Mouse (Mus musculus) myocyte (in vitro differentiated cells): ENCODE results near the gene Ankrd52. TPM values are rescaled to one million over a fixed set of nuclear protein-coding genes. Genes with fewer than 3 reads are reported as not detected.

ENCODE experiments used
- H3K27me3 ChIP-seq: one replicate; pipeline ENCODE4 v1.6.1; 2011; ENCODE audit not compliant: control insufficient read depth, insufficient read depth, insufficient read length
- H3K36me3 ChIP-seq: one replicate; pipeline ENCODE4 v1.6.1; 2011; ENCODE audit not compliant: control insufficient read depth, insufficient read depth
- H3K4me2 ChIP-seq: one replicate; pipeline ENCODE4 v1.6.1; 2011; ENCODE audit warnings: low read depth, control low read depth
- H3K4me3 ChIP-seq: one replicate; pipeline ENCODE4 v1.5.1; 2011; ENCODE audit warnings: mild to moderate bottlenecking, control low read depth, moderate library complexity
- H3K79me2 ChIP-seq: one replicate; pipeline ENCODE4 v1.6.1; 2011; ENCODE audit not compliant: control insufficient read depth, insufficient read depth
- H3ac ChIP-seq: one replicate; pipeline ENCODE4 v1.6.1; 2011; ENCODE audit not compliant: control insufficient read depth, insufficient read length
- CEBPB ChIP-seq: IDR thresholded peaks from 2 replicates; pipeline ENCODE4 v1.6.1; 2011; ENCODE audit warnings: mild to moderate bottlenecking, moderate library complexity; ENCODE audit not compliant: poor library complexity, insufficient read depth, severe bottlenecking
- E2F4 ChIP-seq: IDR thresholded peaks from one replicate; pipeline ENCODE4 v1.6.1; 2011; ENCODE audit warnings: mild to moderate bottlenecking, control low read depth, moderate library complexity; ENCODE audit not compliant: insufficient read depth
- MAX ChIP-seq: IDR thresholded peaks from one replicate; pipeline ENCODE4 v1.6.1; 2011; ENCODE audit warnings: low read depth, mild to moderate bottlenecking, control low read depth
- MYOD1 ChIP-seq, 3 experiments: IDR thresholded peaks; one replicate each; pipeline ENCODE4 v1.6.1; 2011; ENCODE audit warnings: control low read depth in 2 of 3, low read depth in 2 of 3, mild to moderate bottlenecking in 2 of 3, moderate library complexity in 1 of 3; ENCODE audit not compliant: insufficient read length in 2 of 3, control insufficient read depth in 1 of 3
- MYOG ChIP-seq, 3 experiments: IDR thresholded peaks; one replicate each; pipeline ENCODE4 v1.6.1; 2011; ENCODE audit warnings: control low read depth in 2 of 3, low read depth in 2 of 3, mild to moderate bottlenecking in 2 of 3; ENCODE audit not compliant: insufficient read length in 2 of 3, control insufficient read depth in 1 of 3, insufficient read depth in 1 of 3
- POLR2A ChIP-seq: IDR thresholded peaks from one replicate; pipeline ENCODE4 v1.6.1; 2011; ENCODE audit warnings: low read depth, mild to moderate bottlenecking, control low read depth, moderate library complexity; ENCODE audit not compliant: insufficient read length
- POLR2AphosphoS2 ChIP-seq: IDR thresholded peaks from one replicate; pipeline ENCODE4 v1.6.1; 2011; ENCODE audit warnings: low read depth, control low read depth; ENCODE audit not compliant: insufficient read length
- REST ChIP-seq: IDR thresholded peaks from one replicate; pipeline ENCODE4 v1.6.1; 2011; ENCODE audit warnings: mild to moderate bottlenecking, control low read depth, moderate library complexity; ENCODE audit not compliant: insufficient read depth, insufficient read length
- SRF ChIP-seq: IDR thresholded peaks from one replicate; pipeline ENCODE4 v1.6.1; 2011; ENCODE audit warnings: low read depth; ENCODE audit not compliant: control insufficient read depth, insufficient read length
- TCF12 ChIP-seq: IDR thresholded peaks from one replicate; pipeline ENCODE4 v1.6.1; 2011; ENCODE audit warnings: mild to moderate bottlenecking, control low read depth; ENCODE audit not compliant: poor library complexity, insufficient read depth, severe bottlenecking
- TCF3 ChIP-seq: IDR thresholded peaks from one replicate; pipeline ENCODE4 v1.6.1; 2011; ENCODE audit warnings: low read depth, control low read depth; ENCODE audit not compliant: insufficient read length
- USF1 ChIP-seq: IDR thresholded peaks from one replicate; pipeline ENCODE4 v1.6.1; 2011; ENCODE audit warnings: low read depth, mild to moderate bottlenecking, control low read depth, moderate library complexity
- polyA plus RNA-seq: library from polyadenylated mRNA; unstranded; fragments of >200 nt; fragmentation: generic; extraction: Trizol; gene quantifications from one replicate; pipeline ENCODE4 v1.2.1, GENCODE M21; 2012; ENCODE audit warnings: missing spikeins

The Ankrd52 gene
- polyA plus RNA-seq, 1 experiment = 30.8 TPM

- no peak for TF ChIP-seq SRF
- TF ChIP-seq E2F4 = no peak
- no peak for TF ChIP-seq TCF12
- TF ChIP-seq POLR2AphosphoS2 = no peak
- TF ChIP-seq POLR2A = no peak
- TF ChIP-seq USF1 = no peak
- no peak for TF ChIP-seq MYOD1 (IDR thresholded peaks at IDR 0.05; ENCODE audit: control insufficient read depth in 1 of 3, insufficient read length in 2 of 3, low read depth in 2 of 3)
- TF ChIP-seq REST = no peak
- TF ChIP-seq MAX = no peak
- H3K79me2 ChIP-seq = peaks cover 27% of the 10 kb centered on the region
- peak overlapping the region; percentile 92 for H3K4me2 ChIP-seq
- H3ac ChIP-seq = no peak overlapping the region
- H3K27me3 ChIP-seq = no peaks in the 10 kb centered on the region
- peak overlapping the region; percentile 56 for H3K4me3 ChIP-seq
- peaks cover 26% of the 10 kb centered on the region for H3K36me3 ChIP-seq
Observed at GRCm38 (mm10) chr10:128378462-128378861, 1.5 kb downstream of the Ankrd52 start.

- peak overlapping the region; percentile 92 for H3K4me2 ChIP-seq
Observed at GRCm38 (mm10) chr10:128379260-128379659, 2.3 kb downstream of the Ankrd52 start.

GRCm38 (mm10) chr10:128380565-128380964 is 3.6 kb downstream of the Ankrd52 start:
- Histone ChIP-seq H3K27me3 (no peaks in the 10 kb centered on the region), H3K4me2 (no peak overlapping the region), H3ac (no peak overlapping the region), H3K4me3 (no peak overlapping the region), H3K79me2 (peaks cover 27% of the 10 kb centered on the region), H3K36me3 (peaks cover 46% of the 10 kb centered on the region)
- TF ChIP-seq POLR2A (no peak), E2F4 (no peak), MAX (no peak)

More at GRCm38 (mm10) chr10:128379260-128379659, 2.3 kb downstream of the Ankrd52 start:
- no peaks in the 10 kb centered on the region for H3K27me3 ChIP-seq
- H3K79me2 ChIP-seq = peaks cover 27% of the 10 kb centered on the region
- TF ChIP-seq MYOG (IDR thresholded peaks at IDR 0.05; ENCODE audit: control insufficient read depth in 1 of 3, insufficient read depth in 1 of 3, insufficient read length in 2 of 3, low read depth in 2 of 3) (no peak), SRF (no peak)
- no peak overlapping the region for H3ac ChIP-seq
- H3K4me3 ChIP-seq = no peak overlapping the region
- H3K36me3 ChIP-seq = peaks cover 34% of the 10 kb centered on the region

DNA sequence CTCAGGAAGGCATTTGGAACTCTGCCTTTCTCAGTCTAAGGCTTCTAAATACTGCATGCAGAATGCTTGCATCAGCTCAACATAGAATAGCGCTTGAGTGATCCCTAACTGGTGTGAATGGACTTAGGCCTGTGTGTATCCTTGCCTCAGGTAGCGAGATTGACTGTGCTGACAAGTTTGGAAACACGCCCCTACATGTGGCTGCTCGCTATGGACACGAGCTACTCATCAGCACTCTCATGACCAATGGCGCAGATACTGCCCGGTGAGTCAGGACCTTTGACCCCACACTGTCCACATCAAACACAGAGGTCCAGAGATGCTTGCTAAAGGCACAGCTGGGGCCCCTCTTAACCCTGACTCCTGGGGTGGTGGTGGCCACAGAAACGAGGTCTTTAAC is 5.6 kb downstream of the Ankrd52 start:
- peaks cover 24% of the 10 kb centered on the region for H3K79me2 ChIP-seq
- H3K4me2 ChIP-seq = no peak overlapping the region
- peaks cover 60% of the 10 kb centered on the region for H3K36me3 ChIP-seq
- TF ChIP-seq TCF12 = no peak
- TF ChIP-seq USF1 = no peak
- TF ChIP-seq SRF = no peak
- no peak for TF ChIP-seq MAX
- no peak for TF ChIP-seq MYOG (IDR thresholded peaks at IDR 0.05; ENCODE audit: control insufficient read depth in 1 of 3, insufficient read depth in 1 of 3, insufficient read length in 2 of 3, low read depth in 2 of 3)
- no peak for TF ChIP-seq TCF3
- TF ChIP-seq REST = no peak
- TF ChIP-seq POLR2AphosphoS2 = no peak
- TF ChIP-seq POLR2A = no peak
- no peak for TF ChIP-seq CEBPB
- no peak for TF ChIP-seq E2F4
- TF ChIP-seq MYOD1 (IDR thresholded peaks at IDR 0.05; ENCODE audit: control insufficient read depth in 1 of 3, insufficient read length in 2 of 3, low read depth in 2 of 3) = no peak
- no peaks in the 10 kb centered on the region for H3K27me3 ChIP-seq
- no peak overlapping the region for H3ac ChIP-seq
- H3K4me3 ChIP-seq = no peak overlapping the region

- H3K4me3 ChIP-seq = no peak overlapping the region
- H3K27me3 ChIP-seq = no peaks in the 10 kb centered on the region
- H3K4me2 ChIP-seq = no peak overlapping the region
- H3K79me2 ChIP-seq = no peaks in the 10 kb centered on the region
- no peak for TF ChIP-seq MYOG (IDR thresholded peaks at IDR 0.05; ENCODE audit: control insufficient read depth in 1 of 3, insufficient read depth in 1 of 3, insufficient read length in 2 of 3, low read depth in 2 of 3)
- no peak for TF ChIP-seq TCF12
- TF ChIP-seq USF1 = no peak
- no peak for TF ChIP-seq POLR2AphosphoS2
- no peak for TF ChIP-seq MYOD1 (IDR thresholded peaks at IDR 0.05; ENCODE audit: control insufficient read depth in 1 of 3, insufficient read length in 2 of 3, low read depth in 2 of 3)
- TF ChIP-seq POLR2A = no peak
- TF ChIP-seq SRF = no peak
- no peak for TF ChIP-seq CEBPB
- no peak for TF ChIP-seq MAX
- TF ChIP-seq E2F4 = no peak
- peaks cover 52% of the 10 kb centered on the region for H3K36me3 ChIP-seq
- no peak overlapping the region for H3ac ChIP-seq
Observed at GRCm38 (mm10) chr10:128385902-128386301, 9.0 kb downstream of the Ankrd52 start.

- H3ac ChIP-seq = no peak overlapping the region
- H3K79me2 ChIP-seq = no peaks in the 10 kb centered on the region
- H3K4me3 ChIP-seq = no peak overlapping the region
- TF ChIP-seq REST = no peak
- TF ChIP-seq TCF12 = no peak
- no peak for TF ChIP-seq TCF3
- TF ChIP-seq MYOD1 (IDR thresholded peaks at IDR 0.05; ENCODE audit: control insufficient read depth in 1 of 3, insufficient read length in 2 of 3, low read depth in 2 of 3) = no peak
- no peak for TF ChIP-seq POLR2A
- no peak for TF ChIP-seq POLR2AphosphoS2
- no peak for TF ChIP-seq E2F4
- no peak for TF ChIP-seq MAX
- no peak for TF ChIP-seq CEBPB
- no peak for TF ChIP-seq SRF
- TF ChIP-seq USF1 = no peak
- no peak overlapping the region for H3K4me2 ChIP-seq
- peaks cover 44% of the 10 kb centered on the region for H3K36me3 ChIP-seq
- H3K27me3 ChIP-seq = no peaks in the 10 kb centered on the region
Observed at GRCm38 (mm10) chr10:128388941-128389340, 12.0 kb downstream of the Ankrd52 start.
